Mouse (Mus musculus): ENCODE data around the gene Inpp5b.

Gene Inpp5b

DNA sequence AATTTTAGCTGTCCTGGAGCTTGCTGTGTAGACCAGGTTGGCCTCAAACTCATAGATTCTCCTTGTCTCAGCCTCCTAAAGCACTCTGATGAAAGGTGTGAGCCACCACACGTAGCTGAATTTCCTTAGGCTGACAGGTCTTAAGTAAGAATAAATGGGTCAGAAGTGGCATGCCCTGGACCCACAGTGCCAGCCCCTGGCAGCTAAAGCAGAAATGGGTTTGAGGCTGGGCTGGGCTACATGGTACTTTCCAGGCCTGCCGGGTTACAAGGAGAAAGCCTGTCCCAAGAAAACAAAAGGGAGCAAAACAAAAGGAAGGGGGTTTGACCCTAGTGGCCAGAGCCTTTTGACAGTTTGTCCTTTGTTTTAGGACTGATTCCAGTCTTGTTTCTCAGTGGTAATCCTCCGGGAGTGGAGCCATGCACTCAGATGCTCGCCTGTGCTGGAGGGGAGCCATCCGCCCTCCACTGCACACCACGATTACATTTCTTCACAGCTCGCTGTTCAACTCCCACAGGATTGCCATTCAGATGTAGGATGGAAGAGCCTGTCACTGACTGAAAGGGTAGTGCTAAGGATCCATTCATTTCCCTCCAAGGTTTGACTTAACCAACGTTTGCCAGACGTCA lies 69.8 kb downstream of the Inpp5b start:
- DNase-seq (ENCODE audit: low spot score): peak; percentile 5

DNA sequence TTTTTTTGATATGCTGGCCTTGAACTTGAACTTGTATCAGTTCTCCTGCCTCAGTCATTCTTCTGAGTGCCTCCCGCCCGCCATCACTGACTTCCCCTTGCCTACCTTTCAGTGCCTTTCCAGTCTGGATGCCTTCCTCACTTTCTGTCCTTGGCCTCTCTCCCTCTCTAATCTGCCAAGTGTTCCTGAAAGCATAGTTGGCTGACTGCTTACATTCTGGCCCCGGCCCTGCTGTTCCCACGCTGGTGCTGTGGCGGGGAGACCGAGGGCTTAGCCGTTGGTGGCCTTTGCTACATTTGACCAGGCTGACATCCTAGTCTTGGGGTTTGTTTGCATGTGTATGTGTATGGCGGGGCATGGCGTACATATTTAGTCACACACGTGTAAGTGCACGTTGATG lies 74.3 kb downstream of the Inpp5b start:
- no peak for DNase-seq (ENCODE audit: low spot score)

DNA sequence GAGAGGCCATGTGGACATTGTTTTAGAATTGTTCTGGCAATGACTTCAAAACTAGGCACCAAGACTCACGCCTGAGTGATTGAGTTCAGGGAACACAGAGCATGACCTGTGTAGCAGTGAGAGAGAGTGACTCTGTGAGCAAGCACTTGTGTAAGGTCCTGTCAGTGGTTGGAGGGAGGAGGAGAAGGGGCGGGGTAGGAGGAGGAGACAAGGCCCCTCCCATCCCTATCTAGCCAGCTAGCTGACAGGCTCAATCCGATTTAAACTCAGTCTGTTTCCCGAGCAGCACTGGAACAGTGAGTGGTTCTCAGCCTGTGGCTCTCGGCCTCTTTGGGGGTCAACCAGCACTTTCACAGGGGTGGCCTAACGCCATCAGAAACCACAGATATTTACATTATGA lies 76.2 kb downstream of the Inpp5b start:
- peak; percentile 52 for DNase-seq (ENCODE audit: low spot score)

DNA sequence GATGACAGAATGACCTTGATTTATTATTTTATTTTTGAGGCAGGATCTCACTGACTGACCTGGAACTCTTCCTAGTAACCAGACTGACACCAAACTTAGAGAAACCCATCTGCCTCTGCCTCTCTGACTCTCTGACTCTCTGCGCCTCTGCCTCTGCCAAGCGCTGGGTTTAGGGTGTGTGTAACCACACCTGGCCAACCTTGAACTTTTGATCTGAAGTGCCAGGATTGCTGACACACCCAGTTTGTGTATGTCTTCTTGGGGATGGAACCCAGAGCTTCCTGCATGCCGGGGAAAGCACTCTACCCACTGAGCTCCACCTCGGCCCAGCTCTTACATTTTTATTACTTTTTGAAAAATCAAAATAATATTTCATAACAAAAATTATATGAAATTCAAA lies 77.2 kb downstream of the Inpp5b start:
- no peak for DNase-seq (ENCODE audit: low spot score)

DNA sequence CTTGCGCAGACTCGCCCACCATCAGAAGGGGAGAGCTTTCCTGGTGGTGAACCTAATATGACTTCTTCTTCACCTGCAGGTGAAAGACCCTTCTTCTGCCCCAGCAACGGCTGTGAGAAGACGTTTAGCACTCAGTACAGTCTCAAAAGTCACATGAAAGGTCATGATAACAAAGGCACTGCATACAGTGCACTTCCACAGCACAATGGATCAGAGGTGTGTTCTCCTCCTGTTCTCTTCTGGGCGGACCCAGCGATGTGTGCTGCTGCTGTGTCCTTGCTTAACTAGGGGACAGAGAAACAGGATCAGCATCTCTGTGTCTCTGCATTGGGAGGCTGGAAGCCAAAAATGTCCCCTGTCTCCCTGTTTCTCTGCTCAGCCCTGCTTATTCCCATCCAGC lies 83.3 kb downstream of the Inpp5b start:
- no peak for DNase-seq (ENCODE audit: low spot score)

DNA sequence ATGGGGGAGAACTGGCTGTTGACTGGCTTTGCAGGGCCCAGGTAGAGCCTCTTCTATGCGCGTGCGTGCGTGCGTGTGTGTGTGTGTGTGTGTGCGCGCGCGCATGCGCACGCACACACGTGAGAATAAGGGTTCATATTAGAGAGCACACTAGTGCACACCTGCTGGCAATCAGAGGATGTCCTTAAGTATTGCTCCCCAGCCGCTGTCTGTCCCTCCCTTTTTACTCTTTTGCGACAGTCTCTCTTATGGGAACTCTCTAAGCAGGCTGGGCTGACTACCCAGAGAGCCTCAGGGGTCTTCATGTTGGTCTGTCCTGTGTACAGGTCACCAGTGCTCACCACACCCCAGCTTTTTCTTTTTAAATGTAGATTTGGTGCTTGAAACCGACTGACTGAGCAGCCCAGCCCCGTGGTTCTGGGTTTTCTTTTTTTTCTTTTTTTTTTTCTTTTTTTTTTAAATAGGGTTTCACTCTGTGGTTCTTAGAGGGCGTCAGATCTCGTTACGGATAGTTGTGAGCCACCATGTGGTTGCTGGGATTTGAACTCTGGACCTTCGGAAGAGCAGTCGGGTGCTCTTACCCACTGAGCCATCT lies 83.8 kb downstream of the Inpp5b start:
- DNase-seq (ENCODE audit: low spot score): no peak

DNA sequence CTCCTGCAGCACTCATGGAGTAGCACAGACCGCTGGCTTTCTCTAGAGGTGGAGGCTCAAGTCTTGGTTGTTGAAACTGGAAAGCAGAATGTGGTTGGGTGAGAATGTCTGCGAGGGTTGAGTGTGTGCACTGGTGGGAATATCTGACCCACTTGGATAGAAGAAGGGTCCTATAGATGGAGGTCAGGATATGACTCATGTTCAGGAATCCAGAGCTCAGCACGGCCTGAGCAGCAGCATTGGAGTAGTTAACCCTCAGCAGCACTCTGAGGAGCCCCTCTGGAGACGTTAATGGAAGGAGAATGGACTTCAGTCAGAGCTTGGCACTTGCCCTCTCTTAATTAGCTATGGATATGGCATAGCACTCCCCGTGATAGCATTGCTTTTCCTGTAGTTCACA lies 88.0 kb downstream of the Inpp5b start:
- DNase-seq (ENCODE audit: low spot score): no peak

DNA sequence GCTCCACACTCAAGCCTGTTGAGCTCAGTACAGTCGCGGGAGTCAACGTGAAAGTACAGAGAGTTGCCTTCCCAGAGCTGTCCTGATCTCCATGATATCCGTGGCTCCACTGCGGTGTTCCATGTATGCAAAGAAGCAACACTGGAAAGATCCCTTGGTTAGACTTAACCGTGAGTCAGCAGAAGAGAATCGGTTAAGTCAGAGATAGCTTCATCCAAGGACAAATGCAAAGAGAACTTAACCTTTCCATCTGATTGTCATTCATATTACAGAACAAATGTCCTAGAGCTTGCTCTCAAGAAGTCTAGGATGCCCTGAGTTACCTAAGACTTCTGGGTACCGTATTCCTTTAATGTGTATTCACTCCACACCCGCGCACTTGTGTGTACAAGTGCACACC lies 91.1 kb downstream of the Inpp5b start:
- no peak for DNase-seq (ENCODE audit: low spot score)

DNA sequence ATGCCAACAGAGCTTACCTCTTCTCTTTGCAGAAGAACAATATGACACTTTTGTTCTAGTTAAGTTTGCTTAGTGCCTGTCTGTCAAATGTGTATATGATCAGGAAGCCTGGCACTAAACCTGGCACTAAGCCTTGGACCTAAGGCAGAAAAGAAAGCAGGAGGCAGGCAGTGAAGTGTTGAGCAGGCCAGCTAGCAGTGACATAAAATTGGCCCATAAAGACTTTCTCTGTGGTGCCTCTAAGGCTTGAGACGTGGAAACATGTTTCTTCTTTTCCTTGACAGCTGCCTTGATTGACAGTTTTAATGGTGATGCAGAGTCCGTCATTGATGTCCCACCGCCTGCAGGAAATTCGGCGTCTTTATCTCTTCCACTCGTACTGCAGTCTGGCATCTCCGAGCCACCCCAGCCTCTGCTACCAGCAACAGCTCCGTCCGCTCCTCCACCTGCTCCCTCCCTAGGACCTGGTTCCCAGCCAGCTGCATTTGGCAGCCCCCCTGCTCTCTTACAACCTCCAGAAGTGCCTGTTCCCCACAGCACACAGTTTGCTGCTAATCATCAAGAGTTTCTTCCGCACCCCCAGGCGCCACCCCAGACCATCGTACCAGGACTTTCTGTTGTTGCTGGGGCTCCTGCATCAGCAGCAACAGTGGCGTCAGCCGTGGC lies 96.5 kb downstream of the Inpp5b start:
- DNase-seq (ENCODE audit: low spot score): no peak

DNA sequence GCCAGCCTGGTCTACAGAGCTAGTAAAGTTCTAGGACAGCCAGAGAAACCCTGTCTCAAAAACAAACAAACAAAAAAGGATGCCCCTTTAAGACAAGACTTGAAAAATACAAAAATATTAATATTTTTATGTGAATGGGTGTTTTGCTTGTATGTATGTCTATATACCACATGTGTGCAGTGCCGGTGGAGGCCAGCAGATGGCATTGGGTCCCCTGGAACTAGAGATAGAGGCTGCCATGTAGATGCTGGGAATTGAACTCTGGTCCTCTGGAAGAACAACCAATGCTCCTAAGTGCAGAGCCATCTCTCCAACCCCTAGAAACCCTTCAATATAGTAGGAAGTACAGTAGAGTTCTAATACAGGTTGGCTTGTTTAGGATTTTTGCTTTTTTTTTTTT lies 99.3 kb downstream of the Inpp5b start:
- DNase-seq (ENCODE audit: low spot score): no peak

DNA sequence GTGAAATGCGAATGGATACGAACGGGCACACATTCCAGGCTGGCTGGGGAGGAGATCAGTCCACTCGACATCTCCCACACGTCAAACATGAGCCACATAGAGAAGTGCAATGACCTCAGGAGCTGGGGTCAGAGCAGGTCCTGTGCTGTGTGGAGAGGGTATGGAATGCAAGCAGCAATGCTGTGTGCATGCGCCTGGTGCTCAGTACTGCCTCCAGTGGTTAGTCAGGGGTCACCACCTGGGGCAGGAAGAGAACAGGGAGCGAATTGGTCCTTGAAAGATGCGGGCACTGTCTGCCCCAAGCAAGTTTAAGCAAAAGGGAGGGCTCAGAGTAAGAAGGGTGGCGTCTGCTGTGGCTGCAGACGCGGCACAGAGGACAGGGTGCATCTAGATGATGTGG lies 101.8 kb downstream of the Inpp5b start:
- DNase-seq (ENCODE audit: low spot score): peak; percentile 60

DNA sequence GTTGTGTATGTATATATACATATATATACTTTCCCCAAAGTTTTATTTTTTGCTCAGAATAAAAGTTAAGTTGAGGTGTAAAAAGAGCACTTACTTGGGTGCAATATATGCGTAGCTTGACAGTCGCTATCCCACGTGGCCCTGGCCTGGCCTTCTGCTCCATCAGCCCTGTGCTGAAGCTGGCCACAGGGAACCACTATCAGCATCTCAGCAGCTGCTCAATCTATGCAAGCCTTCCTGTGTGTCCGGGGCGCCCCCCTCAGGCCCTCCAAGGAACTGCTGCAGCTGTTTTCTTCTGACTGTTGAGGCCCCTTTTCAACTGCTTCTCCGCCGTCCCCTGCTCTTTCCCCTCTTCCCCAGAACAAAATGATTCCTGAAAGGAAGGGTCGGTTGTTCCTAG lies 105.9 kb downstream of the Inpp5b start:
- DNase-seq (ENCODE audit: low spot score): peak; percentile 77

DNA sequence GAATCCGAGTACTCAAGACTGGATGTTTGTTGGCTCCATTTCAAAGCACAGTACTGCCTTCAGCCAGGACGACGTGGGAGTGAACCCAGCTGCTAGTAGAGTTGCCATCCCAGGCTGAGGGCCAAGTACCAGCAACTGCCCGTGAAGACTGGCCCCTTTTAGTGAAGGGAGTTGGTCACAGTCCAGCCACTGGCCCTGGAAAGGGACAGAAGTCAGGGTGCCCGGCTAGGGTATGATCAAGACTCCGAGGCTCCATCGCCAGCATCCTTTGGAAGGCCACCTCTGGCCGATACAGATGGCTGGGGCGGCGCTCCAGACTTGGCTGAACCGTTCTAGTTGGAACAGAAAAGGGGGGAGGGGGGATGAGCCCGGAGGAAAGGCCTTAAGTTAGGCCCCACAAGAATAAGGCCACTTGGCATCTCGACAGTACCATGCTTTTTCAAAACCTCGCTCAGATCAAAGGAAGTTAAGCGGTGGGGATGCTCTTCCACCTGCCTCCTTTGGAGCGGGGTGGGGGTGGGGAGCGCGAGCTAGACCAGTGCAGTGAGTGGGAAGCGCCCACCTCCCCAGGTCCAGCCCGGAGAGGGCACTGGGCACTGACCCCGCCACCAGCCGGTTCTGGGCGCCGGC lies 108.1 kb downstream of the Inpp5b start:
- DNase-seq (ENCODE audit: low spot score): peak; percentile 54

DNA sequence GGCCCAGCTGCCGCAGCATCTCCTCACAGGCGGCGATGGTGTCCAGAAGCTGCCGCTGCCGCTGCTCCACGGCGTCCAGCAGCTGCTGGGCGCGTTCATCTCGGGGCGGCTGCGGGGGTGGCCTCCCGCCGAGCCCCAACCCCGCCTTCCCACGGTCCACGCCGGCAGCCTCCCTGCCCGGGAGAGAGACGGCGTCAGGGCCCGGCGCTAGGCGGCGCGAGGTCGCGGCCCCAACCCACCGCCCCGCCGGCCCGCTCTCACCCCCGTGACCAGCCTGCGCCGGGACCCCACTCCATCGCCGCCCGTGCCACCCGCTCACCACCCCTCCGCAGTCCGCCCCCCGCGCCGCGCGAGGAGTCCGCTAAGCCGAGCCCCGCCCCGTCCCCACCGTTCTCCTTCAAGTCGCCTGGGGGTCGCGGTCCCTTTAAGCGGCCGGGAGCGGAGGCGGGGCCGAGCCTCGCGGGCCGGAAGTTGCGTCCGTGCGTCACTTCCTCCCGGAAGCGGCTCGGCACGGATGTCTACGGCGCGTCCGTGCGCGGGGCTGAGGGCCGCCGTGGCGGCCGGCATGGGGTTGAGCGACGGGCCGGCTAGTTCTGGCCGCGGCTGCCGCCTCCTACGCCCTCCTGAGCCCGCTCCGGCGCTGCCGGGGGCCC lies 108.7 kb downstream of the Inpp5b start, which contains the start of gene Yrdc:
TSS of gene Yrdc (plus strand) at position 419 of the 653 bp plus-strand sequence.
- DNase-seq (ENCODE audit: low spot score): peak; percentile 96
